Mouse (Mus musculus) testis, adult 2 months (tissue): ENCODE data around the gene Il10rb. TPM values are rescaled to one million over a fixed set of nuclear protein-coding genes. Genes with fewer than 3 reads are reported as not detected.

Experiments
- H3K27ac ChIP-seq: fragments of 200-500 bp; 2 replicates; pipeline ENCODE4 v1.5.1; 2012; ENCODE audit warnings: low read depth, low read length; ENCODE audit not compliant: control insufficient read depth, insufficient read depth
- H3K27me3 ChIP-seq: fragments of 200-500 bp; 2 replicates; pipeline ENCODE4 v1.6.1; 2012; ENCODE audit warnings: mild to moderate bottlenecking, low read length, moderate library complexity; ENCODE audit not compliant: control insufficient read depth, insufficient read depth
- H3K36me3 ChIP-seq: fragments of 200-500 bp; 2 replicates; pipeline ENCODE4 v1.6.1; 2012; ENCODE audit warnings: mild to moderate bottlenecking, low read length; ENCODE audit not compliant: control insufficient read depth, insufficient read depth
- H3K4me1 ChIP-seq: fragments of 200-500 bp; 2 replicates; pipeline ENCODE4 v1.6.1; 2012; ENCODE audit warnings: low read length; ENCODE audit not compliant: control insufficient read depth, insufficient read depth
- H3K4me3 ChIP-seq: fragments of 200-500 bp; 2 replicates; pipeline ENCODE4 v1.5.1; 2012; ENCODE audit warnings: low read depth, mild to moderate bottlenecking, low read length, moderate library complexity, mixed read lengths; ENCODE audit not compliant: control insufficient read depth
- CTCF ChIP-seq: fragments of 200-500 bp; IDR thresholded peaks from 2 replicates; pipeline ENCODE4 v1.5.1; 2012; ENCODE audit warnings: low read depth, mild to moderate bottlenecking, inconsistent platforms, low read length, moderate library complexity; ENCODE audit not compliant: control insufficient read depth, insufficient read depth, insufficient replicate concordance
- POLR2A ChIP-seq: fragments of 200-500 bp; IDR thresholded peaks from 2 replicates; pipeline ENCODE4 v1.6.1; 2012; ENCODE audit warnings: low read depth, mild to moderate bottlenecking, inconsistent platforms, low read length, moderate library complexity; ENCODE audit not compliant: control insufficient read depth
- polyA plus RNA-seq: library from polyadenylated mRNA; depleted of rRNA; stranded (reverse); fragments of >200 nt; gene quantifications from 2 replicates; pipeline ENCODE4 v1.2.3, GENCODE M21; 2012

Il10rb gene
- polyA plus RNA-seq, 1 experiment: 7.2 TPM

DNA sequence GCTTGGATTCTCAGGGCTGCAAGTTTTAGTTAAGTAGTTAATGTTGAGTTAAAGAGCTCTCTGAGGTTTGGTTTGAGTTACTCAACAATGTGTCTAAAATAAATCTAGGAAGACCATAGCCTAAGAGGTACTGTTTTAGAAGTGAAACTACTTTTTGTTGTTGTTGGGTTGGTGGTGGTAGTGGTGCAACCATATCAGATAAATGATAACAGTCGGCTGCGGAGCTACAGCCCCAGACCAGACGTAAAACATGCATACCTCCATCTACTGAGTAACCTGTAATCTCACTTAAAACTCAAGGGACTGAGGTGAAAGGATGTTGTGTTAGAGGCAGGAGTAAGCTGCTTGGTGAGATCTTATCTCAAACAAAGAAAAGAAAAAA lies 31.7 kb upstream of the Il10rb start:
- H3K4me3 ChIP-seq: no peak overlapping the region
- H3K27ac ChIP-seq: no peak overlapping the region
- peaks cover 5% of the 10 kb centered on the region for H3K4me1 ChIP-seq
- H3K27me3 ChIP-seq: peaks cover 2% of the 10 kb centered on the region; the same call in 1 of the 2 replicates
- TF ChIP-seq POLR2A (no peak), CTCF (no peak)
- H3K36me3 ChIP-seq: no peaks in the 10 kb centered on the region

DNA sequence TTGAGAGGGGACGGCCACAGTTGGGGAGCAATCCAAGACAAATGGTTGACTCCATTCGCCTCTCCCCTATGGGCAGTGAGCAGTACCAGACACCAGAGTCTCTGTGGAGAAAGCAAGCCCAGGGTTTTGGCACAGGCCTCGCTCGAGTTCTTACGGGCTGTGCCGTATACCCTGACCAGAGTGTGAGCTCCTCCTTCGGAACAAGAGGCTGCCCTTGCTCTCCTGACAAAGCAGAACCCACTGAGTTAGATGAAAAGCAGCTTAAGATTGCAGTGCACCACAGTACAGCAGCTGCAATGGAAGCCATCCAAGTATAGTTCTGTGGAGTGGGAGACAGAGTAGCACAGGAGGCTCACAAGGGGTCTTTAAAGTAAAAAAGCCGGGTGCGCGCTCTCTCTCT lies 29.3 kb upstream of the Il10rb start:
- no peak overlapping the region for H3K4me3 ChIP-seq
- peaks cover 2% of the 10 kb centered on the region; the same call in 1 of the 2 replicates for H3K27me3 ChIP-seq
- no peaks in the 10 kb centered on the region for H3K36me3 ChIP-seq
- no peak overlapping the region for H3K27ac ChIP-seq
- H3K4me1 ChIP-seq: peaks cover 5% of the 10 kb centered on the region
- TF ChIP-seq POLR2A (no peak), CTCF (no peak)

DNA sequence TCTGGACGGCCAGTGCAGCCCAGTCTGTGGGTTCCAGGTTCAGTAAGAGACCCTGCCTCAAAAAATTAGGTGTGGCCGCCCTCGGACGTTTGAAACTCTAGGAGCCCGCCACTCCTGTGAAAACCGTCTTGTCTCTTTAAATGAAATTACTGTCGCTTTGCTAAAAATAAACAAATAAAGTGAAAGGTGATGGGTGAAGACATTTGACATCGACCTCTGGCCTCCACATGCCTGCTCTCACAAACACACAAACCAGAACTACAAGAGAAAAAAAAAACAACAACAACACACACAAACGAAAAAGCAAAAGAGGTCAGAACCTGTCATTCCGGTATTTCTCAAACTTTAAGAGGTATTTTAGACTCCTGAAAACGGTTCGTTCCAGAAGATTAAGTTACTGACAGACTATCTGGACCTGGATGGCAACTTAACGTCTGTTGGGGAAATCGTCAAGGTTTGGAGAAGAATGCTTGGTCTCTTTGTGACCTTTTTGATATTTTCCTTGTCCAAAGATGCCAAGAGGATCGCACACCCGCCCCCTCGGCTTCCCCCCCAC lies 27.5 kb upstream of the Il10rb start:
- TF ChIP-seq CTCF (no peak), POLR2A (no peak)
- no peaks in the 10 kb centered on the region for H3K36me3 ChIP-seq
- H3K4me1 ChIP-seq: no peaks in the 10 kb centered on the region
- H3K27me3 ChIP-seq: no peaks in the 10 kb centered on the region
- H3K4me3 ChIP-seq: no peak overlapping the region
- no peak overlapping the region for H3K27ac ChIP-seq

DNA sequence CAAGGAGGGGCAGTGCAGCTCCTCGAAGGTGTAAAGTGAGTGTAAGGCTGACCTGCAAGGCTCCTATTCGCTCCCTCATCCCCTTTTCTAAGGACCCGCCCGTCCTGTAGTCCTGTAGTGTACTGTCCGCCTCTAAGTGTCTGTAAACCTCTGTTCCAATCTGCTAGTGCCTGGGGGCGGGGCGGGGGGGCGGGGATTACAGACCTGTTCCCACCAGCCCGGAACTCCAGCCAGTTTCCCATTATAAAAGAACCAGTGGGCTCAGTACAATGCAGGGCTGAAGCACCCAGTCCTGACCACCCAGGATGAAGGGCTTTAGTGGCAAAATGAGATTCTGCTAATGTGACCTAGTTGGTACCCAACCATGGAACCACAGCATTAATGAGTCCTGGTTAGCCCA lies 27.0 kb upstream of the Il10rb start:
- H3K27ac ChIP-seq: no peak overlapping the region
- no peaks in the 10 kb centered on the region for H3K27me3 ChIP-seq
- no peaks in the 10 kb centered on the region for H3K36me3 ChIP-seq
- H3K4me3 ChIP-seq: no peak overlapping the region
- TF ChIP-seq POLR2A (no peak), CTCF (no peak)
- H3K4me1 ChIP-seq: no peaks in the 10 kb centered on the region

DNA sequence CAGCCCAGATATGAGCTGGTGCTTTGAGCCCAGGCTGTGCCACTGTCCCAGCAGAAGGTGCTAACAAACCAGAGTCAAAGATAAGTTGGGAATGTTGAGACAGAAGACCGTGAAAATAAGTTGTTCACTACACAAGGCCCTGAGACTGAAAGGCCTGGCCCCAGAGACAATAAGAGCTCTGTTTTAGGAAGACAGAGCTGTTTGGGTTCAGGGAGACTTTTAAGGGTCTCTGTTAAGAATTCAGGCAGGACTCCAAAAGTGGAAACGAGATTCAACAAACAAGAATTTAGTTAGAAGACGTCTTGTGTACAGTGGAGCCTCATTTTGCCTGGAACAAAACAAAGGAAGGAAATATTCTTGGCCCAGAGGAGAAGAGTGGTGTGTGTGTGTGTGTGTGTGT lies 26.6 kb upstream of the Il10rb start:
- H3K4me1 ChIP-seq: no peaks in the 10 kb centered on the region
- no peak for TF ChIP-seq POLR2A
- no peak for TF ChIP-seq CTCF
- no peak overlapping the region for H3K27ac ChIP-seq
- no peaks in the 10 kb centered on the region for H3K27me3 ChIP-seq
- H3K4me3 ChIP-seq: no peak overlapping the region
- no peaks in the 10 kb centered on the region for H3K36me3 ChIP-seq

DNA sequence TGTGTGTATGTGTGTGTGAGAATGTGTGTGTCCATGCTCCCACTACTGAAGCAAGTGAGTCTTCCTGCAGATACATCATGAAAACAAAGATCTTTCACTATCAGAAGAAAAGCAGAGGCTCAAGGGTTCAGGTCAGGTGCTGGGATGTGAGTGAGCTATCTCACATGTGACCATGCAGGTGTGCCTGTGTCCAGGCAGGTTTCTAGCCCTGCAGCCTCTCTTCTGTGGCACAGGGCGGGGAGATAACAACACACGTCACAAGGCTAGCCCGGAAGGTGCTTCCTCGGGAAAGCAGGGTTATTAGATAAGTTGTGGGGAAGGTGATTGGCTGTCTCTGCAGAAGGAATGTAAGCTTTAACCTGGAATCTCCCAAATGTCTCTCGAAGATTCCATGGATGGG lies 25.8 kb upstream of the Il10rb start:
- Histone ChIP-seq H3K4me1 (no peaks in the 10 kb centered on the region), H3K27me3 (no peaks in the 10 kb centered on the region), H3K4me3 (no peak overlapping the region), H3K27ac (no peak overlapping the region), H3K36me3 (no peaks in the 10 kb centered on the region)
- TF ChIP-seq POLR2A (no peak), CTCF (no peak)

DNA sequence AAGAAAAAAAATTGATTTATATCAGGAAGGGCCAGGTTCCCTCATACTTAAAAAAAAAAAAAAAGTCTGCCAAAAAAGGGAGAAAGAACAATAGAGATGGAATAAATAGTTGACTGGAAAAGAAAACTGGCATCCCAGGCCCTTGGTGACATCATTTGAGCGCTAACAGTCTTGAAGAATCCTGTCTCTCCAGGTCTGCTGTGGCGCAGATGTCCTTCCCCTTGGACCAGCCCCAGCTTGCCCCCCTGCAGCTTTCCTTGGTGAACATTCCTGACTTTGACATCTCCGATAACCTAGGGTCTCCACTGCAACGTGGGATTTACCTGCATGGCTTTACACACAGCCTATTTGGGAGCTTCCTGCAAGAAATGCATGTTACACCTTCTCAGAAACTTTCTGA lies 24.4 kb upstream of the Il10rb start:
- Histone ChIP-seq H3K27ac (no peak overlapping the region), H3K36me3 (no peaks in the 10 kb centered on the region), H3K4me3 (no peak overlapping the region), H3K27me3 (no peaks in the 10 kb centered on the region), H3K4me1 (no peaks in the 10 kb centered on the region)
- TF ChIP-seq CTCF: no peak
- TF ChIP-seq POLR2A: no peak

DNA sequence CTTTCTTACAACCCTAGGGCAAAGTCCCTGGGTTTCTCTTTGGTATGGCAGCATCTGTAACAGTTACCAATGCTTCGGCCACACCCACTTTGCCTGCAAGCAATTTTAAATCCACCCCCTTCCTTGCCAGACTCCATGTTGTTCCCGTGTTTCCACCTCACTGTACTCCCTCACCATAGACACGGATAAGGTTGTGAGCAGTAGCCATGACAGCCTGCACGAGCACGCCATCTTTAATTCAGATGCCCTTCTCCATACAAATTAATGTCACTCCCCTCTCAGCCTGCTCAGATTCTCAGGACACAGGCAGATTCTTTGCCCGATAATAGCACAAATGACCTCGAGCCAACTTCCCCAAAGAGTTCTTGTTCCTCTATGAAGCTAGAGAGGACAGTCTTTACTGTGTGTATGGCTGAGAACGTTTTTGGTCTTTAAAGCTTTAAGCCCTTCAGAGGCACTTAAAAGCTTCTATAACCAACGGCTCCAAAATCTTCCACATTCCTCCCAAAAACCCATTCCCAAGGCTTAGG lies 23.6 kb upstream of the Il10rb start:
- TF ChIP-seq POLR2A (no peak), CTCF (no peak)
- no peaks in the 10 kb centered on the region for H3K4me1 ChIP-seq
- H3K4me3 ChIP-seq: no peak overlapping the region
- H3K36me3 ChIP-seq: no peaks in the 10 kb centered on the region
- H3K27ac ChIP-seq: no peak overlapping the region
- no peaks in the 10 kb centered on the region for H3K27me3 ChIP-seq
